Mouse (Mus musculus) retina, embryonic 14.5 days (tissue): ENCODE results near the gene Pcolce2.
"Not testable (repeated sequence)": the region's sequence is repeated elsewhere in the genome, so short reads cannot be mapped to it uniquely, and the experiment has no call there.

Source experiments
- DNase-seq: peaks from one replicate; pipeline ENCODE4 v3.0.0-alpha.2; 2015; ENCODE audit warnings: low spot score

The Pcolce2 gene

GRCm38 (mm10) chr9:95637271-95638181 lies at the start of gene Pcolce2:
Gene Pcolce2 (plus strand): TSS chr9:95637601.
- DNase-seq: peak; percentile 72

GRCm38 (mm10) chr9:95588070-95588469 lies 49.3 kb upstream of the Pcolce2 start:
- DNase-seq: no peak

GRCm38 (mm10) chr9:95594291-95594690 lies 43.1 kb upstream of the Pcolce2 start:
- DNase-seq: no peak

GRCm38 (mm10) chr9:95597466-95598178 lies 39.8 kb upstream of the Pcolce2 start:
- DNase-seq: no peak

GRCm38 (mm10) chr9:95598179-95598721 lies 39.2 kb upstream of the Pcolce2 start:
- DNase-seq: no peak

GRCm38 (mm10) chr9:95599399-95599798 lies 38.0 kb upstream of the Pcolce2 start:
- no peak for DNase-seq

- DNase-seq: no peak
Measured at GRCm38 (mm10) chr9:95602849-95603248, 34.6 kb upstream of the Pcolce2 start.

- no peak for DNase-seq
Measured at GRCm38 (mm10) chr9:95603316-95603715, 34.1 kb upstream of the Pcolce2 start.

- no peak for DNase-seq
Measured at GRCm38 (mm10) chr9:95607196-95607595, 30.2 kb upstream of the Pcolce2 start.

GRCm38 (mm10) chr9:95612246-95612768 lies 25.1 kb upstream of the Pcolce2 start:
- no peak for DNase-seq

- DNase-seq: peak; percentile 53
Measured at GRCm38 (mm10) chr9:95613426-95614127, 23.8 kb upstream of the Pcolce2 start.

- DNase-seq: no peak
Measured at GRCm38 (mm10) chr9:95614861-95615615, 22.4 kb upstream of the Pcolce2 start.

GRCm38 (mm10) chr9:95615961-95616360 lies 21.4 kb upstream of the Pcolce2 start:
- DNase-seq: no peak

- DNase-seq: no peak
Measured at GRCm38 (mm10) chr9:95618572-95618971, 18.8 kb upstream of the Pcolce2 start.

GRCm38 (mm10) chr9:95624072-95624471 lies 13.3 kb upstream of the Pcolce2 start:
- no peak for DNase-seq

GRCm38 (mm10) chr9:95628439-95628948 lies 8.9 kb upstream of the Pcolce2 start:
- DNase-seq: no peak

GRCm38 (mm10) chr9:95629561-95629960 lies 7.8 kb upstream of the Pcolce2 start:
- not testable (repeated sequence) for DNase-seq

GRCm38 (mm10) chr9:95636395-95636794 lies 1.0 kb upstream of the Pcolce2 start:
- no peak for DNase-seq

- DNase-seq: no peak
Measured at GRCm38 (mm10) chr9:95639919-95640318, 2.5 kb downstream of the Pcolce2 start.

GRCm38 (mm10) chr9:95645926-95646325 lies 8.5 kb downstream of the Pcolce2 start:
- no peak for DNase-seq

- DNase-seq: no peak
Measured at GRCm38 (mm10) chr9:95653363-95653762, 16.0 kb downstream of the Pcolce2 start.
